Mouse (Mus musculus): ENCODE data around the gene Lmx1b. TPM values are rescaled to one million over a fixed set of nuclear protein-coding genes. Genes with fewer than 3 reads are reported as not detected.
A peak's percentile ranks its signal among the peaks of the same experiment; 100 is the strongest.

Lmx1b gene
- polyA plus RNA-seq, 1 experiment from 2014 or later, result not detected

GRCm38 (mm10) chr2:33573075-33573474 is 67.2 kb downstream of the Lmx1b start:
- 92% methylated on average over 7 of the region's 7 CpGs for WGBS
- Histone ChIP-seq H3K27me3 (ENCODE audit: control insufficient read depth, insufficient read depth, low read length) (no peaks in the 10 kb centered on the region), H3K9me3 (ENCODE audit: control insufficient read depth, low read length) (no peaks in the 10 kb centered on the region), H3K4me3 (ENCODE audit: low read depth, low read length) (no peak overlapping the region), H3K36me3 (ENCODE audit: control insufficient read depth, insufficient read depth, low read length) (no peaks in the 10 kb centered on the region), H3K4me2 (replicated peaks; ENCODE audit: low read depth) (no peak overlapping the region), H3K4me1 (replicated peaks; ENCODE audit: control insufficient read depth, insufficient read depth) (no peaks in the 10 kb centered on the region), H3K27ac (replicated peaks) (no peak overlapping the region), H3K9ac (ENCODE audit: low read length) (no peak overlapping the region)
- DNase-seq (ENCODE audit: low spot score), result no peak
- no peak for ATAC-seq (ENCODE audit: low FRiP score, low TSS enrichment)
- TF ChIP-seq EP300 (optimal IDR thresholded peaks at IDR 0.05), result no peak
- no peak for TF ChIP-seq CTCF (IDR thresholded peaks at IDR 0.05; ENCODE audit: low read depth)

GRCm38 (mm10) chr2:33571219-33571824 is 69.0 kb downstream of the Lmx1b start:
- Histone ChIP-seq H3K27me3 (ENCODE audit: control insufficient read depth, insufficient read depth, low read length) (no peaks in the 10 kb centered on the region), H3K4me1 (replicated peaks; ENCODE audit: control insufficient read depth, insufficient read depth) (no peaks in the 10 kb centered on the region)

GRCm38 (mm10) chr2:33569698-33570097 is 70.6 kb downstream of the Lmx1b start:
- H3K27me3 ChIP-seq (ENCODE audit: control insufficient read depth, insufficient read depth, low read length), result no peaks in the 10 kb centered on the region
- no peaks in the 10 kb centered on the region for H3K36me3 ChIP-seq (ENCODE audit: control insufficient read depth, insufficient read depth, low read length)
- no peaks in the 10 kb centered on the region for H3K4me1 ChIP-seq (replicated peaks; ENCODE audit: control insufficient read depth, insufficient read depth)
- 70% methylated on average over 10 of the region's 10 CpGs for WGBS
- H3K9me3 ChIP-seq (ENCODE audit: control insufficient read depth, low read length), result no peaks in the 10 kb centered on the region
- TF ChIP-seq CTCF (IDR thresholded peaks at IDR 0.05; ENCODE audit: low read depth), result no peak
- TF ChIP-seq EP300 (optimal IDR thresholded peaks at IDR 0.05), result no peak
- H3K4me2 ChIP-seq (replicated peaks; ENCODE audit: low read depth), result no peak overlapping the region
- DNase-seq (ENCODE audit: low spot score), result no peak
- ATAC-seq (ENCODE audit: low FRiP score, low TSS enrichment), result no peak
- no peak overlapping the region for H3K4me3 ChIP-seq (ENCODE audit: low read depth, low read length)
- no peak overlapping the region for H3K27ac ChIP-seq (replicated peaks)
- H3K9ac ChIP-seq (ENCODE audit: low read length), result no peak overlapping the region

More at GRCm38 (mm10) chr2:33571219-33571824, 69.0 kb downstream of the Lmx1b start:
- ATAC-seq (ENCODE audit: low FRiP score, low TSS enrichment) (no peak), DNase-seq (ENCODE audit: low spot score) (no peak)
- no peaks in the 10 kb centered on the region for H3K9me3 ChIP-seq (ENCODE audit: control insufficient read depth, low read length)
- WGBS, result 48% methylated on average over 16 of the region's 16 CpGs
- no peak overlapping the region for H3K4me2 ChIP-seq (replicated peaks; ENCODE audit: low read depth)
- no peak overlapping the region for H3K9ac ChIP-seq (ENCODE audit: low read length)
- H3K4me3 ChIP-seq (ENCODE audit: low read depth, low read length), result no peak overlapping the region
- H3K36me3 ChIP-seq (ENCODE audit: control insufficient read depth, insufficient read depth, low read length), result no peaks in the 10 kb centered on the region
- H3K27ac ChIP-seq (replicated peaks), result no peak overlapping the region
- TF ChIP-seq EP300 (optimal IDR thresholded peaks at IDR 0.05) (no peak), CTCF (IDR thresholded peaks at IDR 0.05; ENCODE audit: low read depth) (no peak)

- Histone ChIP-seq H3K27me3 (ENCODE audit: control insufficient read depth, insufficient read depth, low read length) (no peaks in the 10 kb centered on the region), H3K9me3 (ENCODE audit: control insufficient read depth, low read length) (no peaks in the 10 kb centered on the region), H3K4me2 (replicated peaks; ENCODE audit: low read depth) (0 out of 2 replicates have a peak overlapping the region, but pooled peaks have one; percentile 11), H3K9ac (ENCODE audit: low read length) (no peak overlapping the region), H3K4me3 (ENCODE audit: low read depth, low read length) (no peak overlapping the region), H3K36me3 (ENCODE audit: control insufficient read depth, insufficient read depth, low read length) (no peaks in the 10 kb centered on the region), H3K27ac (replicated peaks) (no peak overlapping the region), H3K4me1 (replicated peaks; ENCODE audit: control insufficient read depth, insufficient read depth) (no peaks in the 10 kb centered on the region)
- DNase-seq (ENCODE audit: low spot score) (peak; percentile 44), ATAC-seq (ENCODE audit: low FRiP score, low TSS enrichment) (0 out of 2 replicates have a peak, but pooled peaks have one; percentile 14)
- TF ChIP-seq CTCF (IDR thresholded peaks at IDR 0.05; ENCODE audit: low read depth) (peak; percentile 66), EP300 (optimal IDR thresholded peaks at IDR 0.05) (no peak)
- 19% methylated on average over 9 of the region's 9 CpGs for WGBS
Observed at GRCm38 (mm10) chr2:33569240-33569639, 71.1 kb downstream of the Lmx1b start.

GRCm38 (mm10) chr2:33565886-33566285 is 74.4 kb downstream of the Lmx1b start:
- Histone ChIP-seq H3K4me1 (replicated peaks; ENCODE audit: control insufficient read depth, insufficient read depth) (no peaks in the 10 kb centered on the region), H3K9ac (ENCODE audit: low read length) (no peak overlapping the region), H3K9me3 (ENCODE audit: control insufficient read depth, low read length) (no peaks in the 10 kb centered on the region), H3K27ac (replicated peaks) (no peak overlapping the region), H3K4me2 (replicated peaks; ENCODE audit: low read depth) (no peak overlapping the region), H3K27me3 (ENCODE audit: control insufficient read depth, insufficient read depth, low read length) (no peaks in the 10 kb centered on the region), H3K36me3 (ENCODE audit: control insufficient read depth, insufficient read depth, low read length) (no peaks in the 10 kb centered on the region), H3K4me3 (ENCODE audit: low read depth, low read length) (no peak overlapping the region)
- ATAC-seq (ENCODE audit: low FRiP score, low TSS enrichment), result no peak
- 46% methylated on average over 4 of the region's 4 CpGs for WGBS
- no peak for DNase-seq (ENCODE audit: low spot score)
- TF ChIP-seq CTCF (IDR thresholded peaks at IDR 0.05; ENCODE audit: low read depth) (no peak), EP300 (optimal IDR thresholded peaks at IDR 0.05) (no peak)

GRCm38 (mm10) chr2:33564748-33565147 is 75.6 kb downstream of the Lmx1b start:
- DNase-seq (ENCODE audit: low spot score), result no peak
- ATAC-seq (ENCODE audit: low FRiP score, low TSS enrichment), result no peak
- Histone ChIP-seq H3K4me1 (replicated peaks; ENCODE audit: control insufficient read depth, insufficient read depth) (no peaks in the 10 kb centered on the region), H3K36me3 (ENCODE audit: control insufficient read depth, insufficient read depth, low read length) (no peaks in the 10 kb centered on the region), H3K4me3 (ENCODE audit: low read depth, low read length) (no peak overlapping the region), H3K9me3 (ENCODE audit: control insufficient read depth, low read length) (no peaks in the 10 kb centered on the region), H3K9ac (ENCODE audit: low read length) (no peak overlapping the region), H3K27me3 (ENCODE audit: control insufficient read depth, insufficient read depth, low read length) (no peaks in the 10 kb centered on the region), H3K27ac (replicated peaks) (no peak overlapping the region), H3K4me2 (replicated peaks; ENCODE audit: low read depth) (no peak overlapping the region)
- WGBS, result 84% methylated on average over 9 of the region's 9 CpGs
- TF ChIP-seq CTCF (IDR thresholded peaks at IDR 0.05; ENCODE audit: low read depth) (no peak), EP300 (optimal IDR thresholded peaks at IDR 0.05) (no peak)

Measured in stomach, postnatal 0 days (tissue).